Mouse (Mus musculus) heart, embryonic 12.5 days (tissue): ENCODE data around the gene Myadm. TPM values are rescaled to one million over a fixed set of nuclear protein-coding genes. Genes with fewer than 3 reads are reported as not detected.

Experiments used
- ATAC-seq: fragments of 200-750 bp; cut with Nextera tagmentation; 2 replicates; pipeline ENCODE4 v1.8.0; 2017; ENCODE audit warnings: moderate TSS enrichment, moderate library complexity; ENCODE audit not compliant: insufficient number of reproducible peaks, low FRiP score
- H3K27ac ChIP-seq: fragments of 300-500 bp; sonication (generic); 2 replicates; pipeline ENCODE4 v1.5.1; 2016; ENCODE audit warnings: mild to moderate bottlenecking, moderate library complexity; ENCODE audit not compliant: poor library complexity, severe bottlenecking
- H3K27me3 ChIP-seq: fragments of 300-500 bp; sonication (generic); replicated peaks from 2 replicates; pipeline ENCODE4 v1.6.1; 2016; ENCODE audit warnings: mild to moderate bottlenecking, moderate library complexity
- H3K36me3 ChIP-seq: fragments of 300-500 bp; sonication (generic); 2 replicates; pipeline ENCODE4 v1.6.1; 2016; ENCODE audit warnings: mild to moderate bottlenecking, moderate library complexity
- H3K4me1 ChIP-seq: fragments of 300-500 bp; sonication (generic); replicated peaks from 2 replicates; pipeline ENCODE4 v1.6.1; 2016; ENCODE audit warnings: mild to moderate bottlenecking
- H3K4me2 ChIP-seq: fragments of 300-500 bp; sonication (generic); 2 replicates; pipeline ENCODE4 v1.6.1; 2016; ENCODE audit warnings: mild to moderate bottlenecking, moderate library complexity
- H3K4me3 ChIP-seq: fragments of 300-500 bp; sonication (generic); 2 replicates; pipeline ENCODE4 v1.5.1; 2016; ENCODE audit warnings: mild to moderate bottlenecking
- H3K9ac ChIP-seq: fragments of 300-500 bp; sonication (generic); 2 replicates; pipeline ENCODE4 v1.6.1; 2016; ENCODE audit warnings: mild to moderate bottlenecking, moderate library complexity
- H3K9me3 ChIP-seq: fragments of 300-500 bp; sonication (generic); replicated peaks from 2 replicates; pipeline ENCODE4 v1.6.1; 2016; ENCODE audit warnings: mild to moderate bottlenecking, moderate library complexity
- WGBS: fragments of 180-500 bp; shearing (Covaris S2); methylation state at CpG from one replicate; pipeline ENCODE4 v1.1.7; 2016; 5-methylcytosine and 5-hydroxymethylcytosine counted together
- polyA plus RNA-seq: library from polyadenylated mRNA; unstranded; fragments of >200 nt; fragmentation: Nextera tagmentation; extraction: Ambion mirVana; gene quantifications from 2 replicates; pipeline ENCODE4 v1.2.1, GENCODE M21; 2016

The Myadm gene
- polyA plus RNA-seq, 1 experiment from 2014 or later, result 186 TPM

DNA sequence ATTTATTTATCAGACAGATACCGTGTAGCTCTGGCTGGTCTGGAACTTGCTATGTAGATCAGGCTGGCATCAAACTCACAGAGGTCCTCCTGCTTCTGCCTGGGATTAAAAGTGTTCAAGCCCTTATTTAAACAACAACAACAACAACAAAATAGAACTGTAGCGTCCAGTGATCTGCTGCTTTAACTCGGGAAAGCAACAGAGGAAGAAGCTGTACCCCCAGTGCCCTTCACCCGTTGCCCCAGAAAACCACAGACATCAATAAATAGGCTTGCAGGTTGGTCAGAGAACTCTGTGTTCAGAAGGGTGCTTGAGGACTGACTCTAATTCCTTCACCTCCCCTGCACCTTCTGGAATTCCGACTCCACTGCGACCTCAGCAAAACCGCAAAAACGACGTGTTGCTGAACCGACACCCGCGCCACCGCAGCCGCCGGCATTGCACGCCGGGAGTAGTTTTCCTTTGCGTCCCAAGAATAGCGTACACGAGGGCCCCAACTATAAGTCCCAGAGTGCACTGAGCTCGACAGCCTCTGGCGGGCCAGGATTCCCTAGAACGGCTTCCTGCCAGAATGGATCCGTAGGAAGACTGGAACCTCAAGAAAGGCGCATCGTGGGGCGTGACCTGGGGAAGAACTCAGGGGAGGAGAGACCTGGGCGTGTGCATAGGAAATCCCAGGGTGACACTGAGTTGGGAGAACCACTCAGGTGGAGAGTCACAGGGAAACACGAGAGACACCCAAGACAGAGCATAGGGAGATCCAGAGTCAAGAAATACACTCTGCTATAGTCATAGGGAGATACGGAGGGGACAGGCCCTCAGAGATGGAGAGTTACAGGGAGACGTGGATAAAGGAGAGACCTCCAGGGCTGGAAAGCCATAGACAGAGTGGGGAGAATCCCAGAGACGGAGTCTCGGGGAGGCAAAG, 13.0 kb downstream of the Myadm start:
- Histone ChIP-seq H3K9ac (peak overlapping the region; percentile 68), H3K4me1 (peaks cover 64% of the 10 kb centered on the region), H3K36me3 (peaks cover 30% of the 10 kb centered on the region), H3K27ac (peak overlapping the region; percentile 34; the same call in 1 of the 2 replicates), H3K4me3 (peak overlapping the region; percentile 40), H3K4me2 (peak overlapping the region; percentile 74), H3K27me3 (peaks cover 27% of the 10 kb centered on the region), H3K9me3 (no peaks in the 10 kb centered on the region)
- ATAC-seq, result peak; percentile 35; the same call in 1 of the 2 replicates
- WGBS, result 4% methylated on average over 33 of the region's 33 CpGs

GRCm38 (mm10) chr7:3302556-3303275, 13.8 kb downstream of the Myadm start:
- Histone ChIP-seq H3K4me1 (peaks cover 56% of the 10 kb centered on the region), H3K36me3 (peaks cover 22% of the 10 kb centered on the region), H3K27ac (peak overlapping the region; percentile 34; the same call in 1 of the 2 replicates), H3K4me3 (peak overlapping the region; percentile 40), H3K4me2 (peak overlapping the region; percentile 74), H3K27me3 (peaks cover 27% of the 10 kb centered on the region), H3K9me3 (no peaks in the 10 kb centered on the region), H3K9ac (peak overlapping the region; percentile 68)
- 2% methylated on average over 16 of the region's 16 CpGs for WGBS
- 0 out of 2 replicates have a peak, but pooled peaks have one; percentile 18 for ATAC-seq

DNA sequence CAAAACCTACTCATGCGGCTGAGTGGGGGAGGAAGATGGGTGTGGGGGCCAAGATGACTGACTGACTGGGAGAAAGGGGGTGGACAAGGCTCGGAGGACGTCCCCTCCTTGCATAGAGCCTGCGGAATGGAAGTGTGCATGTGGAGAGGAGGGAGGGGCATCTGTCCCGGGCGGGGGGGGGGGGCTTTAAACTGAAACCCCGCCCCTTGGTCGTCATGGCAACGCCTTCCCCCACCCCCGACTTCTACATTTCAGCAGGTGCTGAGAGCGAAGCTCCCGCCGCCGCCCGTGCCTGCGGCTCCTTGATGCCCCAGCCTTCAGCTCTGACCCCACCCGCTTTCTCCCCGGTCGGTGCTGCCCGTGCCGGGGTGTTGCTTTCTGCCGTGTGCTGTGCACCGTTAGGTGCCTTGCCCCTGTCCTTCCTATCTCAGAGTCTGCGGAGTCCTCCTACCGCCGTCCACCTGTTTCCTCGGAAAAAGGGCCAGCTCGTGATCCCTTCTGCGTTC, 14.4 kb downstream of the Myadm start:
- Histone ChIP-seq H3K4me3 (peak overlapping the region; percentile 40), H3K4me1 (peaks cover 50% of the 10 kb centered on the region), H3K9me3 (no peaks in the 10 kb centered on the region), H3K9ac (peak overlapping the region; percentile 42), H3K36me3 (peaks cover 16% of the 10 kb centered on the region), H3K4me2 (peak overlapping the region; percentile 74), H3K27me3 (peaks cover 27% of the 10 kb centered on the region), H3K27ac (no peak overlapping the region)
- WGBS, result under 1% methylated on average over 27 of the region's 29 CpGs
- peak; percentile 59 for ATAC-seq

DNA sequence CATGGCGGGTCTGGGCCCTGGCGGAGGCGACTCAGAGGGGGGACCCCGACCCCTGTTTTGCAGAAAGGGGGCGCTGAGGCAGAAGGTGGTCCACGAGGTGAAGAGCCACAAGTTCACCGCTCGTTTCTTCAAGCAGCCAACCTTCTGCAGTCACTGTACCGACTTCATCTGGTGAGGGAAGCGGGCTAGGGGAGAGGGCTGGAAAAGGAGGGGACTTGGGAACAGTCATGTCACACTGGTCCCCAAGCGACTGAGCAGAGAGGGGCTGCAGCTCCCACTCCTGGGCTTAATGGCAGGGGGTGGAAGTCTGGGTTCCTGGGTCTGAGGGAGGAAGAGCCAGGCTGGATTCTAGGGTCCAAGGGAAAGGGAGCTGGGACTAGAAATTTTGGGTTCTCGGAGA, 14.9 kb downstream of the Myadm start:
- peaks cover 46% of the 10 kb centered on the region for H3K4me1 ChIP-seq
- H3K27ac ChIP-seq, result no peak overlapping the region
- peak overlapping the region; percentile 74 for H3K4me2 ChIP-seq
- 5% methylated on average over 12 of the region's 12 CpGs for WGBS
- H3K36me3 ChIP-seq, result peaks cover 13% of the 10 kb centered on the region
- peak overlapping the region; percentile 42; the same call in 1 of the 2 replicates for H3K9ac ChIP-seq
- no peaks in the 10 kb centered on the region for H3K9me3 ChIP-seq
- 0 out of 2 replicates have a peak, but pooled peaks have one; percentile 1 for ATAC-seq
- peaks cover 29% of the 10 kb centered on the region for H3K27me3 ChIP-seq
- H3K4me3 ChIP-seq, result peak overlapping the region; percentile 40

DNA sequence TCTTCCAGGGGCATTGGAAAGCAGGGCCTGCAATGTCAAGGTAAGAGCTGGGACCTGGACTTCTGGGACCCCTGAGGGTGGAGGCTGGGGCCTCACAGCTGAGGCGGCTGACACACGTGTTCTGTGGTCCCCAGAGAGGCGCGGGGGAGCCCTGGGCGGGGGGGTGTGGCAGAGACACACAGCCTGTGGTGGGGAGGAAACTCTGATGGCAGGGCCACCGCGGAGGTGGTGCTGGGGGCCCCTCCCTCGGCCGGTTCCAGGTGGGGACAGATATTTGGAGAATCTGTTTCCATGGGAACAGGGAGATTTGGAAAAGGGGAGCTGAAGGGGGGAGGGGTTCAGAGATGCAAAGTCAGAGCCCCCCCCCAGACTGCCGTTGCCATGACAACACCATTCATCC, 15.4 kb downstream of the Myadm start:
- Histone ChIP-seq H3K27ac (no peak overlapping the region), H3K4me3 (no peak overlapping the region), H3K27me3 (peaks cover 31% of the 10 kb centered on the region), H3K4me1 (peaks cover 42% of the 10 kb centered on the region), H3K9me3 (no peaks in the 10 kb centered on the region), H3K4me2 (no peak overlapping the region), H3K36me3 (peaks cover 12% of the 10 kb centered on the region), H3K9ac (no peak overlapping the region)
- WGBS, result 6% methylated on average over 10 of the region's 10 CpGs
- ATAC-seq, result no peak

DNA sequence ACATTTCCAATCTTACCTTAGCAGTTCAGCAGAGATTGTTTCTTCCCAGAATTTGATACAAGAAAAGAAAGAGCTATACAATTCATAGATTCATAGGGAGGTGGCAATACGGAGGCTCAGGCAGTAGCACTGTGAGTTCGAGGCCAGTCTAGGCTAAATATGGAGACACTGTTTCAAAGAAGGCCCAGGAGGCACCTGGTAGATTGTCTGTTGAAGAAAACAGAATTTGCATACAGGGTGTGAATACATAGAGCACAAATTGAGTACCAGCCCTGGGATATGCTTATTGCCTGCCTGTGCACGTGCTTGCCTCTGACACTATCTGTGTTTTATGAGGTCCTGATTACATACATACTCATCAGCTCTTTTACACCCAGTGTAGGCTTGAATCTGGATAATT, 17.5 kb downstream of the Myadm start:
- Histone ChIP-seq H3K9ac (no peak overlapping the region), H3K27ac (no peak overlapping the region), H3K9me3 (peaks cover 5% of the 10 kb centered on the region), H3K36me3 (no peaks in the 10 kb centered on the region), H3K4me3 (no peak overlapping the region), H3K4me2 (no peak overlapping the region), H3K4me1 (peaks cover 31% of the 10 kb centered on the region), H3K27me3 (peaks cover 31% of the 10 kb centered on the region)
- WGBS, result 67% methylated on average over 3 of the region's 3 CpGs
- ATAC-seq, result no peak

GRCm38 (mm10) chr7:3308646-3309045, 19.8 kb downstream of the Myadm start:
- Histone ChIP-seq H3K4me3 (no peak overlapping the region), H3K4me1 (peaks cover 11% of the 10 kb centered on the region), H3K27ac (no peak overlapping the region), H3K36me3 (no peaks in the 10 kb centered on the region), H3K27me3 (peaks cover 31% of the 10 kb centered on the region), H3K9ac (no peak overlapping the region), H3K9me3 (peaks cover 5% of the 10 kb centered on the region), H3K4me2 (no peak overlapping the region)
- ATAC-seq, result no peak
- 58% methylated on average over 4 of the region's 4 CpGs for WGBS

DNA sequence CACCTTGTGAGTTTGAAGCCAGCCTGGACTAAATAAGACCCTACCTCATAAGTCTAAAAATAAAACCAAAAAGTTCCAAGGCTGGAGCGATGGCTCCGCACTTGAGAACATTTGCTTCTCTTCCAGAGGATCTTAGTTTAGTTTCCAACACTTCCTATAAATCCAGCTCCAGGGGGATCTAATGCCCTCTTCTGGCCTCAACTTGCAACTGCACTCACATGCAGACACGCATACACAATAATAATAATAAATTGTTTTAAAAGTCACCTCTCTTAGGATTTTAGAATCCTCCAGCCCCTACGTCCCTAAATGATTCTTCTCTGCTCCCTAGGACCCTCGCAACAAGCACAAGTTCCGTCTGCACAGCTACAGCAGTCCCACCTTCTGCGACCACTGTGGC, 21.4 kb downstream of the Myadm start:
- peaks cover 5% of the 10 kb centered on the region for H3K9me3 ChIP-seq
- H3K9ac ChIP-seq, result no peak overlapping the region
- no peaks in the 10 kb centered on the region for H3K36me3 ChIP-seq
- peaks cover 17% of the 10 kb centered on the region for H3K27me3 ChIP-seq
- no peak overlapping the region for H3K4me2 ChIP-seq
- 0 out of 2 replicates have a peak, but pooled peaks cover 2% of the 10 kb centered on the region for H3K4me1 ChIP-seq
- ATAC-seq, result no peak
- H3K4me3 ChIP-seq, result no peak overlapping the region
- H3K27ac ChIP-seq, result no peak overlapping the region
- WGBS, result 90% methylated on average over 7 of the region's 7 CpGs

GRCm38 (mm10) chr7:3313571-3313970, 24.7 kb downstream of the Myadm start:
- Histone ChIP-seq H3K9me3 (peaks cover 5% of the 10 kb centered on the region), H3K27me3 (0 out of 2 replicates have a peak, but pooled peaks cover 8% of the 10 kb centered on the region), H3K9ac (no peak overlapping the region), H3K36me3 (no peaks in the 10 kb centered on the region), H3K27ac (no peak overlapping the region), H3K4me2 (no peak overlapping the region), H3K4me1 (no peaks in the 10 kb centered on the region), H3K4me3 (no peak overlapping the region)
- ATAC-seq, result no peak
- 73% methylated on average over 8 of the region's 8 CpGs for WGBS

- Histone ChIP-seq H3K36me3 (no peaks in the 10 kb centered on the region), H3K27me3 (0 out of 2 replicates have a peak, but pooled peaks cover 4% of the 10 kb centered on the region), H3K9me3 (peaks cover 5% of the 10 kb centered on the region), H3K27ac (no peak overlapping the region), H3K4me1 (no peaks in the 10 kb centered on the region), H3K4me2 (no peak overlapping the region), H3K9ac (no peak overlapping the region), H3K4me3 (no peak overlapping the region)
- ATAC-seq, result no peak
- 55% methylated on average over 5 of the region's 5 CpGs for WGBS
These were observed 25.2 kb downstream of the Myadm start for GRCm38 (mm10) chr7:3314121-3314520.

DNA sequence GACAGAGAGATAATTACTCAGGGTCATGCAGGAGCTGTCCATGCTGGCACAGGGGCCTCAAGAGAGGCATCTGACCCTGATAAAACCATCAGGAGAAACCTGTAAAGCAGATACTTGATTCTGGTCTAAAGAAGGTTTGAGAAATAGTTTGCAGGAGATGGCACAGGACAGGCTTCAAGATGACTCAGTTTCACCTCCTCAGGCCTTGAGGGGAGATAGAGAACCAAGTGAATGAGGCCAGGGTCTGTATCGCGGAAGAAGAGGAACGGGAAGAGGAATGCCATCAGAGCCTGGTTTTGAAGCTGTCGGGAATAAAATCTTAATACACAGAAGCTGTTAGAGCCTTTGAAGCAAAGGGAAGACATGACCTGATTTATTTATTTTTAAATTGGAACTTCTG, 28.8 kb downstream of the Myadm start:
- no peak for ATAC-seq
- Histone ChIP-seq H3K9ac (no peak overlapping the region), H3K4me1 (no peaks in the 10 kb centered on the region), H3K4me2 (no peak overlapping the region), H3K27ac (no peak overlapping the region), H3K27me3 (0 out of 2 replicates have a peak, but pooled peaks cover 4% of the 10 kb centered on the region), H3K4me3 (no peak overlapping the region), H3K36me3 (no peaks in the 10 kb centered on the region), H3K9me3 (no peaks in the 10 kb centered on the region)
- 38% methylated on average over 4 of the region's 4 CpGs for WGBS
